Mouse (Mus musculus): ENCODE data around the gene Nsa2. TPM values are rescaled to one million over a fixed set of nuclear protein-coding genes. Genes with fewer than 3 reads are reported as not detected.
A peak's percentile ranks its signal among the peaks of the same experiment; 100 is the strongest.
"Not testable (repeated sequence)": the region's sequence is repeated elsewhere in the genome, so short reads cannot be mapped to it uniquely, and the experiment has no call there.

Nsa2 gene
- 60.6 and 65.2 TPM in 2 replicates for polyA plus RNA-seq (2016; fragmentation: Nextera tagmentation; extraction: Ambion mirVana)

DNA sequence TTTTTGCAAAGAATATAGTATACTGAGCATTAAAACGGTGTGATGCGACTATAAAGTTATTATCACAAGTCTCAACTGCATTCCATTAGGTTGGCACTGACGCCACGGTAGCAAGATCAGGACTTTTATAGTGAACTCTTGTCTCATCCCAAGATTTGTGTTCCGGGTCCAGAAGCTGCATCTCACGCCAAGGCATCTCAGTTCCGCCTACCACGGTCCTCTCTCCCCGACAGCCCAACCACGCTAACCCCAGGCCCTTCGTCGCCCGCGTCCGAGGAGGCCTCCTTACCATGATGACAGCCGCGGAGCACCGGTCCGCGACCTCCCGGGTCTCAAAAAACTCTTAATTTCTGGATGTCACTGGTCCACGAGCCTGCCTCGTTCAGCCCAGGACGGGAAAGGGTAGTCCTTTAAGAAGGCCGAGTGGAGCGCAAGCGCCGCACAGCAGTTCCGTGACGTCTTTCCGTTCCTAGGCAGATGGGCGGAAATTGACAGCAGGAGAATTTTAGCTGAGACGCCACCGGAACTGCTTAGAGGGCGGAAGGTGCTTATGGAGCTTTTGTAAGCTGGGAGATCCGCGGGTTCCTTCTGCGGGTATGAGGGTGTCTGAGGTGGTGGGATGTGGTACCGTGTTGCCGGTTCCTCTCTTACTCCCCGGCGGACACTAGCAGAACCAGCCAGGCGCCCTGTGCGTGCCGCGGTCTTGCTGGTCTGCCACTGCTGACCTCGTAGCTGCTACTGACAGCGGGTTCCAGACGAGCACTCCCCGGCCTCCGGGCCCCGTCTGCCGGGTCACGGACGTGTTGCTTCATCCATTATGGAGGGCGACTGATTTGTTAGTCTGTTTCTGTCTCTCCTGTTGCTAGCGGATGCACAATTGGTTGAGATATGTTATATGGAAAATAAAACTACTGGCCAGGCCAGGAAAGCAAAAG, at the start of gene Nsa2, which contains the start of gene Gfm2:
Gene Nsa2, minus strand, starts transcription at position 472 of the 935 bp plus-strand sequence.
Gene Gfm2, plus strand, starts transcription at position 472 of the 935 bp plus-strand sequence.
- H3K36me3 ChIP-seq (replicated peaks), result peaks cover 37% of the 10 kb centered on the region
- peak within 1 kb of the TSS; percentile 92 for H3K27ac ChIP-seq
- peak; percentile 90 for DNase-seq (ENCODE audit: extremely low spot score, low spot score)
- under 1% methylated on average over 57 of the region's 57 CpGs for WGBS
- no peaks in the 10 kb centered on the region for H3K9me3 ChIP-seq
- H3K4me3 ChIP-seq, result peak within 1 kb of the TSS; percentile 93
- H3K27me3 ChIP-seq (ENCODE audit: poor library complexity, severe bottlenecking), result no peaks in the 10 kb centered on the region
- peaks cover 12% of the 10 kb centered on the region for H3K4me1 ChIP-seq

DNA sequence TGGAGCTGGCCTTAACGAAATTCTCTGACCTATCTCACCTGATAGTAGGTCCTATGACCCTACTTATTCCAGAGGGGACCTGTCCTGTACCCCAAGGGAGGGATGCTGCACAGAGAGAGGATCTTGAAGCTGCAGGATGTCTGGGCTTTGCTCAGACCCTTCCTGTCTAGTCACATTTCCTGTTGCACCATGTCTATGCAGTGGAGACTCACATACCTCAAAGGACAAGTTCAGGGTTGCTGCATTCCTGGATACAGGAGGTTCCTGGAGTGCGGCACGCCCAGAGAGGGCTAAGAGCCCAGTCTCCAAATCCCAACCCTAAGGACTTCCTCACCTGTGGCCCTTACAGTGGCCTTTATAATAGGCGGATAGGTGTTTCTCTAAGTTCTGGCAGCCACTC, 48.6 kb upstream of the Nsa2 start:
- WGBS, result 89% methylated on average over 4 of the region's 4 CpGs
- Histone ChIP-seq H3K27me3 (ENCODE audit: poor library complexity, severe bottlenecking) (no peaks in the 10 kb centered on the region), H3K4me3 (no peak overlapping the region), H3K27ac (no peak overlapping the region), H3K36me3 (replicated peaks) (peaks cover 20% of the 10 kb centered on the region), H3K4me1 (no peaks in the 10 kb centered on the region), H3K9me3 (no peaks in the 10 kb centered on the region)
- DNase-seq (ENCODE audit: extremely low spot score, low spot score), result no peak

DNA sequence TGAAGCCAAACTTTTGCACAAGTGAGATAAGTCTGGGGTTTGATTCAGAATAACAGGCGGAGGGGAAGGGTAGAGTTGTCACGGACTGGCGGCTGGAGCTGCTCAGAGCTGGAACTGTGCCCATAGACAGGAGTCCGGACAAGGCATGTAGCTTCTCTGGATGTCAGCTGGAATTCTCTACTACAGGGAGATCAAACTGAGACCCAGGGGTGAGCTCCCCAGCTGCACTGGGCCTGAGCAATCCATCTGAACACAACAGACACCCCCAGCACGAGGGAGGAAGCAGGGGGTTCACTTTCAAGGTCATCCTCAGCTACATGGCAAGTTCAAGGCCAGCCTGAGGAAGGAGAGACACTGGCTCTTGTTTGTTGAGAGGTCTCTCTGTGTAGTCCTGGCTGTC, 46.9 kb upstream of the Nsa2 start:
- Histone ChIP-seq H3K27me3 (ENCODE audit: poor library complexity, severe bottlenecking) (no peaks in the 10 kb centered on the region), H3K27ac (no peak overlapping the region), H3K36me3 (replicated peaks) (peaks cover 36% of the 10 kb centered on the region), H3K4me1 (no peaks in the 10 kb centered on the region; the same call in 1 of the 2 replicates), H3K9me3 (no peaks in the 10 kb centered on the region), H3K4me3 (no peak overlapping the region)
- no peak for DNase-seq (ENCODE audit: extremely low spot score, low spot score)
- WGBS, result 88% methylated on average over 5 of the region's 5 CpGs

DNA sequence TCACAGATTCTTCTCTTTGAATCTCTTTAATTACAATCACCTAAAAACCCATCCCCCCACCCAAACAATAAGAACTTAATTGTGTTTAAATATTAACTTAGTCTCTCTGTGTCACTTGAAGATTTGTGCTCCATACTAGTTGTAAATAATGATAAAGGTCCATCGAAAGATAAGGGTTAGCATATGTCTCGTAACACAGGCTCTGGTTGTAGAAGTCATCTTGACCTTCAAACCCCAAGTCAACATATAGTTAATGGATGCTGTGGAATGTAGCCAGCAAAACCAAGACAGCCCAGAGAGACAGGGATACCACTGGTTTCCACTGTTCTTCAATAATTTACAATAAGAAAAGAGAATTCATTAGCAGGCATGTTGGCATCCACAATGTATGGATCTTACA, 46.4 kb upstream of the Nsa2 start:
- Histone ChIP-seq H3K36me3 (replicated peaks) (peaks cover 41% of the 10 kb centered on the region), H3K27me3 (ENCODE audit: poor library complexity, severe bottlenecking) (no peaks in the 10 kb centered on the region), H3K4me1 (no peaks in the 10 kb centered on the region; the same call in 1 of the 2 replicates), H3K9me3 (no peaks in the 10 kb centered on the region), H3K4me3 (no peak overlapping the region), H3K27ac (no peak overlapping the region)
- WGBS, result 98% methylated on average over 2 of the region's 2 CpGs
- no peak for DNase-seq (ENCODE audit: extremely low spot score, low spot score)

DNA sequence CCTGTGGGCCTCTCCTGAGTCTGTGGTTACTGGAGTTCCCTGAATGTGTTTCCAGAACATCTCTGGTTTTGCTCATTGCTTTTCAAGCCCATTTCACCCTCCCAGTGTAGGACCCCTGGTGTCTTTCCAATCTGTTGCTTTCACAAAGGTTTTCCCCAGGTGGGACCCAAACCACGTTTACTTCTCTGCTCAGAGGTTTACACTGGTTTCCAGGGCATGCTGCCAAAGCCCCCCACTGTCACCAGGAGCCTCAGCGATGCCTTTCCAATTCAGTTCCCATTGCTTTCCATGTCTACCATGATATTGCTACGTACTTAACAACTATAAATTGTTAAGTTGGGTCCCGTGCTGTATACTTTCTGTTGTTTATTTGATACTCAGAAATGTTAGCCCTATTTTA, 45.1 kb upstream of the Nsa2 start:
- H3K36me3 ChIP-seq (replicated peaks), result peaks cover 55% of the 10 kb centered on the region
- 88% methylated on average over 4 of the region's 4 CpGs for WGBS
- H3K4me3 ChIP-seq, result no peak overlapping the region
- no peaks in the 10 kb centered on the region; the same call in 1 of the 2 replicates for H3K4me1 ChIP-seq
- DNase-seq (ENCODE audit: extremely low spot score, low spot score), result no peak
- no peaks in the 10 kb centered on the region for H3K27me3 ChIP-seq (ENCODE audit: poor library complexity, severe bottlenecking)
- no peak overlapping the region for H3K27ac ChIP-seq
- no peaks in the 10 kb centered on the region for H3K9me3 ChIP-seq

DNA sequence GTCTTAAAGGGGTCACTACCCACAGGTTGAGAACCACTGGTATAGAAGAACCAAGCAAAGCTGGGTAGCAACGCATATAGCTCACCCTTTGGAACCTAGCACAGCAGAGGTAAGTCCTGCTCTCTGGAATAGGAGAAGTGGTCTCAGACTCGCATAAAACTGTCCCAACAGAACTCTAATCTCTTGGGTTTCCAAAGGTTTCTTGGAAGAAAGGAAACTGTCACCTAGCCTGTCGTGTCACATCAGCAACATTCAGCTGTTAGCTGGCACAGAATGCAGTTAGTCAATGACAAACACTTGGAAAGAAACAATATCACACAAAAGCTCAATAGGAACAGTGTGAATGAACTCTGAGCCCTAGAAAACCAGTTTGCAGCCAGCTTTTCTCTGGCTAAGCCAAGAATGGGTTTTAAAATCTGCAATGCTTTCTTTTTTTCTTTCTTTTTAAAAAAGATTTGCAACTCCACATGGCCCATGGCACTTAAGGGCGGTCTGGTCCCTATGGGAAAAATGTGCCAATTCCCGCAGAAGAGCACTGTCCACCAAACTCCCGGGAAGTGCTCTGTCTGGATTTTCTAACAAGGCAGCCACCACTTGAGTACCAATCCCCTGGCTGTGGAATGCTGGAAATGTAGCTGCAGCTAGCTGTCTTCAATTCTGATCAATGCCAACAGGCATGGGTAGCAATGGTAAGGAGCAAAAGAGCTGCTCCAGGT, 42.5 kb upstream of the Nsa2 start:
- no peak for DNase-seq (ENCODE audit: extremely low spot score, low spot score)
- peaks cover 78% of the 10 kb centered on the region for H3K36me3 ChIP-seq (replicated peaks)
- H3K27ac ChIP-seq, result peak overlapping the region; percentile 36; the same call in 1 of the 2 replicates
- no peaks in the 10 kb centered on the region; the same call in 1 of the 2 replicates for H3K4me1 ChIP-seq
- no peaks in the 10 kb centered on the region for H3K9me3 ChIP-seq
- H3K27me3 ChIP-seq (ENCODE audit: poor library complexity, severe bottlenecking), result no peaks in the 10 kb centered on the region
- WGBS, result 72% methylated on average over 6 of the region's 6 CpGs
- no peak overlapping the region for H3K4me3 ChIP-seq

DNA sequence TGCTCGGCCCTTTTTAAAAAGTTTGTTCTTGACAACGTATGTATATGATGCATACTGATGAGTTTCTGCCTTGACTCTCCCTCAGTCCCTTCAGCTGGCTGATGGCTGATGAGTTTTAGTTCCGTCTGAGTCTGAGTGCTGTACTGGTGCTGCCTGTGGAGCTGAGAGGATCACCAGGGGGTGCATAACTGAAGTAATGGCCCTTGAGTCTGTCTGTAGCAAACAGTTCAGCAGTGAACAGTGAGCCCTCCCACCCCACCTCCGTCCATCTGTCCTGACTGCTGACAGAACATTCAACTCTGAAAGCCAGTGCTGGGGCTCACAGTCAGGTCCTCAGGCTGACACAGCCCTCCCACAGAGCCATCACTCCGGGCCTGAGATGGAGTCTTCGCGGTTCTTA, 41.2 kb upstream of the Nsa2 start:
- Histone ChIP-seq H3K4me1 (no peaks in the 10 kb centered on the region; the same call in 1 of the 2 replicates), H3K9me3 (no peaks in the 10 kb centered on the region), H3K36me3 (replicated peaks) (peaks cover 85% of the 10 kb centered on the region), H3K27ac (no peak overlapping the region), H3K4me3 (no peak overlapping the region), H3K27me3 (ENCODE audit: poor library complexity, severe bottlenecking) (no peaks in the 10 kb centered on the region)
- WGBS, result 76% methylated on average over 7 of the region's 7 CpGs
- no peak for DNase-seq (ENCODE audit: extremely low spot score, low spot score)

DNA sequence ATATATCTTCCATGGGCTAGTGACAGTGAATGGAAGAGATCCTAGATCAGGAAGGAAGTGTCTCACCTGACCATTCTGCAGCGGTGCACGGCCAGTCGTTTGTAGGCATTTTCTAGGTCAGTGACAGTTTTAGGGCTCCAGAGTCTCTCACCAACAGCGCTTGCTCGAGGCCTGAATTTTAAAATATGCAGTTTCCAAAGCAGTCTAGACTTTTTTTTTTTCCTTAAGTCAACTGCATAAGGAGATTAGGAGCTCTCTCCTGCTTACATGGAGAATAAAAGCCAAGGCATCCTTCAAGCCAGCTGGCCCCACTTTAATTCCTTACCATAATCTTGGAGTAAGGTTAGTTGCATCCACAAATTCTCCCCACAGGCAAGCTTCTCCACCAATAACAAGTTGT, 39.0 kb upstream of the Nsa2 start:
- H3K4me3 ChIP-seq, result no peak overlapping the region
- peaks cover 93% of the 10 kb centered on the region for H3K36me3 ChIP-seq (replicated peaks)
- no peak for DNase-seq (ENCODE audit: extremely low spot score, low spot score)
- no peaks in the 10 kb centered on the region for H3K9me3 ChIP-seq
- no peak overlapping the region for H3K27ac ChIP-seq
- 94% methylated on average over 5 of the region's 5 CpGs for WGBS
- H3K27me3 ChIP-seq (ENCODE audit: poor library complexity, severe bottlenecking), result no peaks in the 10 kb centered on the region
- no peaks in the 10 kb centered on the region; the same call in 1 of the 2 replicates for H3K4me1 ChIP-seq

DNA sequence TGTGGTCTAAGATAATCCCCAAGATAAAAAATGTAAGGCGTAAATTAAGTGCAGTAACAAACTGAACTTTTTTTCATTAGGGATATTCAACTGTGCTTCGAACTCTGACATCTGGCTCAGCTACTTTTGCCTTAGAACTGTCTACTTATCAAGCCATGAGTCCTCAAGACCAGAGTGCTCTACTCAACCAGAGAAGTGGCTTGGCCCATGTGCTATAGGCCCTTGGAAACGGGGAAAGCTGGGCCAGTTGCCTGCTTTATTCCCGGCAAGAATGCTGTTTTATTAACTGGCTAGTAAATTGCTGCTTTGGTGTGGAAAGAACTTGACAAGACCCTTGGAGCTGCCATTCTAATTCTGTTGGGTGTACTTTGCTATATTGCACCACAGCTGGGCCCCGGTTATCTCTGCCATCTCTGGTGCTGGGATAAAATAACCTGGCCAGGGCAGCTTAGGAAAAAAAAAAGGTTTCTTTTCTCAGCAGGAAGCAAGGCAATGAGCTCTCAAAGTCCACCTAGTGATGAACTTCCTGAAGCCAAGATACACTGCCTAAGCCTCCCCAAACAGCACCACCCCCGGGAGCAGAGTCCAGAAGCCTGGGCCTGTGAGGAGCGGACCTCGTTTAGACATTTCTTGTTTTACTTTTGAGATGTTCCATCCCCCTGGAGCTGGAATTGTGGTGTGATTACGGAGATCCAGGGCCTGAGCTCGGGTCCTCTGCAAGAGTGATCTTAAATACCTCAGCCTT, 38.0 kb upstream of the Nsa2 start:
- H3K4me1 ChIP-seq, result no peaks in the 10 kb centered on the region; the same call in 1 of the 2 replicates
- H3K4me3 ChIP-seq, result no peak overlapping the region
- no peak for DNase-seq (ENCODE audit: extremely low spot score, low spot score)
- WGBS, result 90% methylated on average over 10 of the region's 10 CpGs
- H3K36me3 ChIP-seq (replicated peaks), result peaks cover 95% of the 10 kb centered on the region
- H3K27me3 ChIP-seq (ENCODE audit: poor library complexity, severe bottlenecking), result no peaks in the 10 kb centered on the region
- H3K27ac ChIP-seq, result no peak overlapping the region
- H3K9me3 ChIP-seq, result no peaks in the 10 kb centered on the region

DNA sequence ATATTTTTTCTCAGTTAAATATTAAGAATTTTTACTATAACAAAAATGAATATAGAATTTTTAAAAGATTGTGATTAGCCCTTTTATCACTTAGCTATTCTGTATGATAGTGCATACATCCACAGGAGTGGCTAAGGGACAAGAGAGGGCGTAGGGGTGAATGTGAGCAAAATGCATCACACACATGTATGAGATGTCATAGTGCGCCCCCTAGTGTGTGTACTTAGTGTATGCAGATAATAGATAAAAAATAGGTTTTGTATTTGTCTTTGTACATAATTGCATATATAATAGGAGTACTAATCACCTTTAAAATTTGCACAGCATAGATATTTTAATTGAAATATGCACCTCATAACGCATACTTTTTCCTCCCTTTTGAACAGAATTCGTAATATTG, 8.1 kb upstream of the Nsa2 start:
- no peaks in the 10 kb centered on the region for H3K9me3 ChIP-seq
- H3K4me1 ChIP-seq, result no peaks in the 10 kb centered on the region
- peaks cover 75% of the 10 kb centered on the region for H3K36me3 ChIP-seq (replicated peaks)
- H3K27ac ChIP-seq, result no peak overlapping the region
- no peak for DNase-seq (ENCODE audit: extremely low spot score, low spot score)
- H3K4me3 ChIP-seq, result no peak overlapping the region
- WGBS, result 63% methylated on average over 4 of the region's 4 CpGs
- no peaks in the 10 kb centered on the region for H3K27me3 ChIP-seq (ENCODE audit: poor library complexity, severe bottlenecking)

DNA sequence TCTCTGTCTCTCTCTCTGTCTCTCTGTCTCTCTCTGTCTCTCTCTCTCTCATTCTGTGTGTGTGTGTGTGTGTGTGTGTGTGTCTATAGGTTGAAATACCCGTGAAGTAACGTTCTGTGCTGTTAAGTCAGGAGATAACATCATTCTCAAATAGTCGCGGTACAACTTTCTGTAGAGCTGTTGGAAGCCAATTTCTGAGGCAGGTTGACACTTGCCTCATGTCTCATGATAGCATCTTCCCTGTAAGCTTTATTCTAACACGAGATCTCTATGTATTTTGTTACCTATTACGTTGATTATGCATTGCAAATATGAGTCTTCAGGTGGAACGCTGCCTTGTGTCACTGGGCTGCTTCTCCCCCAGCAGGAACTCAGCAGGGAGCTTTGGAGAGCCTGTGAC, 4.6 kb upstream of the Nsa2 start:
- WGBS, result 87% methylated on average over 7 of the region's 7 CpGs
- H3K36me3 ChIP-seq (replicated peaks), result peaks cover 40% of the 10 kb centered on the region
- no peak for DNase-seq (ENCODE audit: extremely low spot score, low spot score)
- no peak overlapping the region for H3K27ac ChIP-seq
- H3K27me3 ChIP-seq (ENCODE audit: poor library complexity, severe bottlenecking), result no peaks in the 10 kb centered on the region
- no peaks in the 10 kb centered on the region for H3K9me3 ChIP-seq
- peaks cover 6% of the 10 kb centered on the region for H3K4me1 ChIP-seq
- no peak overlapping the region for H3K4me3 ChIP-seq

DNA sequence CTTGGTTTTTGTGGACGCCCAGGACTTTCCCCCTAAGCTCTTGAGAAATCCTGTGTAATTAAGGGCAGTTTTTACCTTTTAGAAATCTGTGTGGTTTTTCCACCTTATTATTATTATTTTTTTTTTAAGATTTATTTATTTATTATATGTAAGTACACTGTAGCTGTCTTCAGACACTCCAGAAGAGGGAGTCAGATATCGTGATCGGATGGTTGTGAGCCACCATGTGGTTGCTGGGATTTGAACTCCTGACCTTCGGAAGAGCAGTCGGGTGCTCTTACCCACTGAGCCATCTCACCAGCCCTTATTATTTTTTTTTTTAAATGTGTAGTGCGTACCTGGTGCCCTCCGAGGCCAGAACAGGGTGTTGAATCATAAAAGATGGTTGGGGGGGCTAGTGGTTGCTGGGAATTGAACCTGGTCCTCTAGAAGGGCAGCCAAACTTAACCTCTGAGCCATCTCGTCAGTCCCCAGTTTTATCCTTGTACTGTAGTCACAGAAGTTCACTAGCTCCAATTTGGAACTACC, 731 bp upstream of the Nsa2 start:
- H3K4me3 ChIP-seq, result peak overlapping the region; percentile 93
- H3K27me3 ChIP-seq (ENCODE audit: poor library complexity, severe bottlenecking); DNase-seq (ENCODE audit: extremely low spot score, low spot score); H3K9me3 ChIP-seq: not testable (repeated sequence)
- WGBS, result 34% methylated on average over 8 of the region's 8 CpGs
- peak overlapping the region; percentile 92 for H3K27ac ChIP-seq
- H3K36me3 ChIP-seq (replicated peaks), result peaks cover 38% of the 10 kb centered on the region
- H3K4me1 ChIP-seq, result peaks cover 12% of the 10 kb centered on the region

Measured in forebrain, embryonic 10.5 days (tissue).